Mouse (Mus musculus) cerebellum, adult 2 months (tissue): ENCODE measurements around the gene Med13l.

Experiments used
- CTCF ChIP-seq: fragments of 200-500 bp; IDR thresholded peaks from 2 replicates; pipeline ENCODE4 v1.5.1; 2011; ENCODE audit warnings: low read depth, mild to moderate bottlenecking, control low read depth, low read length, moderate library complexity, borderline replicate concordance; ENCODE audit not compliant: insufficient read depth
- POLR2A ChIP-seq: fragments of 200-500 bp; IDR thresholded peaks from 2 replicates; pipeline ENCODE4 v1.6.1; 2011; ENCODE audit warnings: low read length, control low read depth, borderline replicate concordance; ENCODE audit not compliant: insufficient read depth

DNA sequence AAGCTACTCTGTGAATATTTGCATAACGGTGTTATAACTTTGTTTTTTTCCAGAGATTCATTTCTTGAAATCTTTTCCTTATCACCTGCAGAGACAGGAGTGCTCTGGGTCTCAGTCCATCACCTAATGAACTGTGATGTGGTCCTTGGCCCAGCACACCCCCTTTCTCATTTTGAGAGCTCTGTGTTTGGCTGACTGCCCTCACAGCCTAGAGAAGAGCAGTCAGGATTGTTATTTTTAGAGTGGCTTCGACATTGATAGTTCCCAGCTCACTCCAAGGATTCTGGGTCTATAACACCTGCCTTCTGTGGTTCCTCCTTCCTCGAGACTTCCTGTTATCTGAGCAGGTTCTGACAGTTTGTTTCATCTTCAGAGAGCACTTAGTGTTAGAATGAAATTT, 113.8 kb downstream of the Med13l start:
- TF ChIP-seq POLR2A = no peak
- TF ChIP-seq CTCF = no peak
